Mouse (Mus musculus): Measurements from ENCODE around the gene Nr2f1.

Nr2f1 gene

DNA sequence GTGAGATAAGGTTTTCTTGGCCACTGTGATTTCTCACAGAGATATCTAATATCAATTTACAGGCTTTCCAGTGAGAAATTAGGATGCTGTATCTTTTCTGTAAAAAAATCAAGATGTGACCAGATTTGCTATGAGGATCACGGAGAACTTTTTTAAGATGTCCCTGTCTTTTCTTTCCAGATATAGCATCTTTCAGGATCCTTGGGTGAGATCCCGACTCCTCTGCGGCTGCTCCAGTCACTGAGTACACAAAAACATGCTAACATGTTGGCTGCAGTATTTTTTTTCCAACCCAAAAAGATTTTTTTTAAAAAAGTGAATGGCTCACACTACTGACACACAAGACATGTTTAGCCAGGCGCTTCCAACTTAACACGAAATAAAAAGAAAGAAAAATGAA, 20.8 kb downstream of the Nr2f1 start:
- DNase-seq: no peak

DNA sequence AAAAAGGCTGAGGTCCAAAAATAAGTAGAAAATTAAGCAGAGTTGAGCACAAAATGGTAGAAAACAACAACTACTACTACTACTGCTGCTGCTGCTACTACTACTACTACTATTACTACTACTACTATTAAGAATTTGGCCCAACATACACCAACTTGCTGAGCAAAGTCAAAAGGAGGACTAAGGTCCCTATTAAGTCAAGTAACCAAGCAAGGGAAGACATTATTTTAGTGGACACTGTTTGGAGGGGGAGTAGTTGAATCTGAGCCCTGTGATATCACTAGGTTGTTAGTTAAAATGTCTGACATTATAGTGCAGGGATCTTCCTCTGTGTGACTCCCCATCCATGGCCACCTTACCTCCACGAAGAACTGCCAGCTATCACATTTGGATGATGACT, 21.5 kb downstream of the Nr2f1 start:
- no peak for DNase-seq

DNA sequence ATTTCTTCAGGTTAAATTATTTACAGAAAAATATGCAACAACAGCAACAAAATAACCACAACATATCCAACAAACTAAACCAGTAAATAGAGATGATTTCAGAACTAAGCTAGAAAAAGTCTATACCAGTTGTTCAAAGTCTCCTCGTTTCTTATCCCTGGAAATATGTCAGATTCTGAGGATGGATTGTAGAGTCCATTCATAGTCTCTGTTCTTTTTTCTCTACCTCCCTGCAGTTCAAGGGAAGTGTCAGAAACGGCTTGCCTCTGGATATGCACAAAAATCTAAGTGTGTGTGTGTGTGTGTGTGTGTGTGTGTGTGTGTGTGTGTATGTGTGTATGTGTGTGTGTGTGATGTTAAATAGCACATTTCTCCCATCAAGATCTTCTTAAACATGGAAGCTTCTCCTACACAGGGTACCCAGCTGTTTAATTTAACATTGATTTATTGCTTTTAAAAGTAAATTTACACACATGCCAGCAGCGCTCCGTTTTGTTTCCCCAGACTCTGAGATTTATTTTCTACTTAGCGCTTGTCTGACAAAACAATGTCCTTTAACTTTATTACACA, 22.1 kb downstream of the Nr2f1 start:
- DNase-seq: no peak

GRCm38 (mm10) chr13:78175821-78176380, 23.7 kb downstream of the Nr2f1 start:
- DNase-seq: no peak

DNA sequence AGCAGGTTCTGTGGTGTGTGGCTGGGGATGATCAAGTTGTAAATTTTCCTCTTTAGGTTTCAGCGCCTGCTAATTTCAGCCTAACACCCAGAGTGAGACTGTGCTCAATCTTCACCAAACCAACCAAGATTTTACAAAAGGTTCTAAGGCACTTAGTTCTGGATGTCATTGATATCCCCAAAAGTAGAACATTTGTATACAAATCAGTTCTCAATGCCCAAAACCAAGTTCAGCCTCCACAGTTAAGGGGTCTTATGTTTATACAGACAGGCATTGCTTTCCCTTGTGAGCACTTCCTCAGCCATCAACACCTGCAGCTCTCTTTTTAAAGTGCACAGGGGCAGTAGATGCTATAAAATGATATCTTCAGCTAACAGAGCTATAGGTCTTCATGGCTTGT, 24.7 kb downstream of the Nr2f1 start:
- no peak for DNase-seq

GRCm38 (mm10) chr13:78174191-78174590, 25.4 kb downstream of the Nr2f1 start:
- no peak for DNase-seq

- DNase-seq: no peak
These were observed 26.7 kb downstream of the Nr2f1 start for GRCm38 (mm10) chr13:78172861-78173260.

- no peak for DNase-seq
These were observed 27.4 kb downstream of the Nr2f1 start for GRCm38 (mm10) chr13:78171984-78172636.

DNA sequence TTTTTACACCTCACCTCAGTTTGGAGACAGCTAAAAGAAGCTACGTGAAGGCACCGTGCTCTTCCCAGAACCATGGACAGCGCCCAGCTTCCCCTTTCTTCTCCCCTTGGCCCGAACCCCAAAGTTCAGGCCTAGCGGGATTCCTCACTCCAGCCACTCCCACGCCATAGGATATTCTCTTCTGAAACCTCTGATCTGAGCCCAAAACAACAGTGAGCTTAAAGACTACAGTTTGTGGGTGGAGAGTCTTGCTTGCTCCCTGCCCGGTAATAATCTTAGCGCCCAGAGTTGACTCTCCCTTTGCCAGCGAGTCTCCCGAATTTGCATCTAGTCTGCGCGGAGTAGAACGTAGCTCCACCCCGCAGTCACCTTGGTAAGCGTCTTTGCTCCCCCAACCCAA, 28.2 kb downstream of the Nr2f1 start:
- DNase-seq: no peak

GRCm38 (mm10) chr13:78168166-78168565, 31.4 kb downstream of the Nr2f1 start:
- no peak for DNase-seq

DNA sequence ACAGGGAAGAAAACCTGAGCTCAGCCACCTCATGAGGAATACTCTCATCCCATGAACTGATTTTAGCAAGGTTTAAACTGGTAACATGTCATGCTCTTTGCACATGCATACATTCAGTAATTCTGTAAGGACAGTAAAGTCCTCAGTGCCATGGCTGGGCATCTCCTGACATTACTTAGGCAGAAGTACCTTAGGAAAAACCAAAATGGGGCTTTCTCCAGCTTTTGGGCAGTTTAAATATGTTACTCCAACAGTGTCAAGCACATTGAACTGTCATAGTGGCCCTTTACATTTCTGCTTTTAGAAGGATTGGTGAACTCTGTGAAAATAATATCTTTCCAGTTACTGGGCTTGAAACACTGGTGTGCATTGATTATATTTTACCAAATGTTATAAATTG, 34.6 kb downstream of the Nr2f1 start:
- DNase-seq: no peak

- DNase-seq: peak; percentile 67
These were observed 36.2 kb downstream of the Nr2f1 start for GRCm38 (mm10) chr13:78163087-78163958.

DNA sequence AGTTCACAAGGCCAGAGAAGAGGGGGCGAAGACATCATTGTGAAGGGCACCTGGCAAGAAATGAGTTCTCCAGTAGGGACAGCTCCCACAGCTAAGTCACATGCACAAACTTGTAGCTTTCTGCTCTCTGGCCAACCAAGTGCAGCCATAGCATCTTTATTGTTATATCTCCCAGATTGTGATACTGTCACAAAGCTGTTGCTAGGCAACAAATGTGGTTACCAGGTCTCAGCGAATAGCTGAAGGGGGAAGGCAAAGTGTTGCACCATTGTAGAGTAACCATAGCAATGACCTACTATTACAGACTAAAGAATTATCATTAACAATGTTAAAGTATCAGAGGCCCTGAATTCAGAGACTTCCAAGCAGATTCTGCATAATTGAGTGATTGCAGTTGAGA, 37.4 kb downstream of the Nr2f1 start:
- DNase-seq: no peak

DNA sequence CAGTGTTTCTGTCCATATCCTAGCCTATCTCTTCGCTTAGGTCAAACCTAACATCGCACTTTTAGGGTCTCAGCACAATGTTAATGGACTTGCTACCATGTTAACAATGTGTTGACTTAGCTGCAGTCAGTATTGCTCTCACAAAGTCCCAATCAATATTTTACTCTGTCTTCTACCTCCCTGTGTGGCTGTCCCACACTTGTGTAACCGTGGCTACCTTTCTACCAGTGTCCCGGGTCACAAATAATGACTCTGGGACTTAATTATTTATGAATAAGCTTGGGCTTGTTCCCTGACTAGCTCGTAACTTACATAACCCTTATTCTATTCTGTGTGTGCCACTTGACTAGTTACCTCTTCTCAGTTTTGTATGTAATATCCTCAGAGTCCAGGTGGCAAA, 42.1 kb downstream of the Nr2f1 start:
- DNase-seq: no peak
